Mouse (Mus musculus) testis, adult 2 months (tissue): Measurements from ENCODE around the gene Gm28051.

ENCODE experiments used
- CTCF ChIP-seq: fragments of 200-500 bp; IDR thresholded peaks from 2 replicates; pipeline ENCODE4 v1.5.1; 2012; ENCODE audit warnings: low read depth, mild to moderate bottlenecking, inconsistent platforms, low read length, moderate library complexity; ENCODE audit not compliant: control insufficient read depth, insufficient read depth, insufficient replicate concordance
- POLR2A ChIP-seq: fragments of 200-500 bp; IDR thresholded peaks from 2 replicates; pipeline ENCODE4 v1.6.1; 2012; ENCODE audit warnings: low read depth, mild to moderate bottlenecking, inconsistent platforms, low read length, moderate library complexity; ENCODE audit not compliant: control insufficient read depth

DNA sequence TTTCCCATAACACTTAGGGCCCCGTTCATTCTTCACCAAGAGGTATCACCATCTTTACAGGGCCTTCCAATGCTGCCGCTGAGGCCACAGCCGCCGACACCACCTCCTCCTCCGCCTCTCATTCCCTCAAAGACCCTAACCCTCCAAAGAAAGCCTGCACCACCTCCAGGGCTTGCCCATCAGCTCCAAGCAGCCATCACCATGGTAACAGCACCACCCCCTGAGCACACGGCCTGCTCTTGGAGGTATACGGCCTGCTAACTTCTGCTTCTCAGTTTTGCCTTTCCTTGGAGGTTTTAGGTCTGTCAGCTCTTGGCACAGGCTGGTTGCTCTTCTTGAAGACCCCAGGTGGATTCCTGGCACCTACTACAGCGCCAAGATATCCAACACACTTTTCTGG lies 86.7 kb downstream of the Gm28051 start:
- TF ChIP-seq CTCF (no peak), POLR2A (no peak)
